Mouse (Mus musculus): ENCODE data around the gene Cdh7. TPM values are rescaled to one million over a fixed set of nuclear protein-coding genes. Genes with fewer than 3 reads are reported as not detected.
"Not testable (repeated sequence)": the region's sequence is repeated elsewhere in the genome, so short reads cannot be mapped to it uniquely, and the experiment has no call there.

Cdh7 gene
- total RNA-seq (2021) = 1 to 10 TPM; 3.7 to 4.6 TPM
- long read RNA-seq, experiment 1 = 0 reads
- long read RNA-seq, experiment 2, partial matches to known transcripts = 0 of 2 reads
- long read RNA-seq, experiment 2, other reads (novel, unspliced or antisense) = 1 of 2 reads

- DNase-seq (ENCODE audit: low spot score in 2 of 2) = peak; percentile 33 to 56
Observed at GRCm38 (mm10) chr1:109982064-109982808, at the start of gene Cdh7. TSS of gene Cdh7 (plus strand) at chr1:109982431.

- DNase-seq (ENCODE audit: low spot score in 2 of 2) = peak; percentile 16 to 83
Observed at GRCm38 (mm10) chr1:109932674-109933073, 49.6 kb upstream of the Cdh7 start.

DNA sequence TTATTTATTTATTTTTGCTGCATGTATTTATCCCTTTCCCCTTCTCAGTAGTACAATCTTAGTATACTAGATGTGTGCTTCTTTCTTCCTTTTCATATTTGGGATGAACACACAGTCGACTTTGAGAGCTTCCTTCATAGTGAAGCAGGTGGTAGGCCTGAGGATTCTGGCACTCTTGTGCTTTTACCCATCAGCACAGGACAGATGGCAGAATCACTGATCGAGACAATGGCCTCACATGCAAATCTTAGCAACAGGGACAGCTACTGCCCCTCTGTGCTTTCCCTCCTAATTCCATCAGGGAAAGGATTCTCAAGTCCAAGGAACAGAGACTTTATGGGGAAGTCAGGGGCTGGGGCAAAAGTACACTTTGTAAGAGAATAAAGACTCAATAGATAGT, 33.7 kb upstream of the Cdh7 start:
- peak in 1 of 2 experiments; percentile 26 for DNase-seq (ENCODE audit: low spot score in 2 of 2)

DNA sequence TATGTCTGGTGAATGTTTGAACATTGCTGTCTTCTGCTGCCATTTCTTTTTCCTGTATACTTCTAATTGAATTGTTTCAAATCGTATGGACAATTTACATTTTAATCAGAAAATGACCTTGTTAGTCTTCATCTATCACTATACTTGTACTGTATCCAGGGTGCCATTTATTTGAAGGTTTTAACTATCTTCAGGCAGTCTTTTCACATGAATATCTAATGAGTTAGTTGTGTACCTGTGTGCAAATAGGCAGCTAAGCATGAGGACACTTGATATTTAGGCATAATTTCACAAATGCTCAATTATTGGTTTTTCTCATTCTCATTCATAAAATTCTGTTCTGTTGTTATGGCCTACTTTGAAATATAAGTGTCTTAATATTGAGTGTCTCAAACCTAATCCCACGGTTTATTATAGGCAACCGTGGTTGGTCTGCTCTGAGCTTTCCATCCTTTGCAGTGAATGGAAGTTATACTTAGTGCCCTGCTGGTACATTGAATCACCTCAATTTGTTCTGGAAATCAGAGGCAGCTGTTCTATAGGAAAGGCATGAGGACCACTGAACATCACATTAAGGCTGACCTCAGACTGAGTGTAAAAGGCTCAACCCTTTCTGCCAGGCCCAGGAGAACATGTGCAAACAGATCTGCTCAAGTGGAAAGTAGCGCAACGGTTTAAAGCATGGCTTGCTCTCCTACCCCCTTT, 10.4 kb upstream of the Cdh7 start:
- DNase-seq (ENCODE audit: low spot score in 2 of 2) = no peak

GRCm38 (mm10) chr1:109972426-109973015, 9.7 kb upstream of the Cdh7 start:
- no peak for DNase-seq (ENCODE audit: low spot score in 2 of 2)

- peak; percentile 3 to 21 for DNase-seq (ENCODE audit: low spot score in 2 of 2)
Observed at GRCm38 (mm10) chr1:109982809-109983536, 742 bp downstream of the Cdh7 start.

DNA sequence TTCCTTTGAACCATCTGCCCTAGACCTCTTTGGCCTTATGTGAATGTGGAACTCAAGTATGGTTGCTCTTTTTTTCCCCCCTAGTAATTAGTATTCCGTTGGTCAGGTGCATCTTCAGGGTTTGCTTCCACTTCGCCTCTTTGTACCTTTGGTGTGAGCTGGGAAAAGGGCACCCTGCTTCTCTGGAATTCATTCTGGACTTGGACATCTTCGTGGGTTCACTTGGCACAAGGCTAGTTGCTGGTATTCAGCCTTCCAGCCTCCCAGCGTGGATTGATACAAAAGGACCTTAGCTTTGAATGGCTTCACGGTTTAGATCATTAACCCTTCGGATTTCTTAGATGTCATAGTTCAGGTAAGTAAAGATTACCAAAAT, 1.3 kb downstream of the Cdh7 start:
- no peak for DNase-seq (ENCODE audit: low spot score in 2 of 2)

- DNase-seq (ENCODE audit: low spot score in 2 of 2) = no peak
Observed at GRCm38 (mm10) chr1:109984776-109985175, 2.5 kb downstream of the Cdh7 start.

DNA sequence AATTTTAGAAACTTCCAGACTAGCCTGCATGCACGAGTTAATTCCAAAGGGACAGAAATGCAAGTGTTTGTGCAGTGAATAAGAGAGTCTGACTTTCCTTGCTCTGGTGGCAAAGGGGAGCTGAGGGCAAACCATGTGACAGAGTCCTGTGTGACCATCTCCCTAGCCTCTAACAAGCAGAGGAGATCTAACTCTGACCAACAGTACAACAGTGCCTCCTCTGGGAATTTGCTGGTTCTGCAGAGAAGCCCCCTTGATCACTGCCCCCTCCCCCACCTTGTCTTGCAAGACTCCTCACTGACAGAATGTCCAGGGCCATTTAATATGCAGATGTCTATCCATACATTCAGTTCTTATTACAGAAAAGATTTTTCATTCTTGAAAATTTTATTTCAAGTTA, 3.2 kb downstream of the Cdh7 start:
- peak; percentile 12 to 42 for DNase-seq (ENCODE audit: low spot score in 2 of 2)

GRCm38 (mm10) chr1:109989541-109989940, 7.3 kb downstream of the Cdh7 start:
- no peak for DNase-seq (ENCODE audit: low spot score in 2 of 2)

DNA sequence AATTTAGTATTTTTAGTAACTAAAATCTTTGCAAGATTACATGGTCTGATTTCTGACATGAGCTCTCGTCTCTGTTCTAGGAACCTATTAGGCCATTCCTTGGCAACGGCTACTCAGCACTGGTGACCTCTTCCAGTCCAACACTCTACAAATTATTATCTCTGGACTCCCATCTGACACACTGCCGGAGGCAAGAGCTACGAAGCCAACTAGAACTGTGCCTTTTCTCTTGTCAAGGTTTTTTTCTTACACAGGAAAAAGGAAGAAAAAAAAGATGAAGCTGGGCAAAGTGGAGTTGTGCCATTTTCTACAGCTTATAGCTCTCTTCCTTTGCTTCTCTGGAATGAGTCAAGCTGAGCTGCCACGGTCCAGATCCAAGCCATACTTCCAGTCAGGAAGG, 11.7 kb downstream of the Cdh7 start:
- no peak for DNase-seq (ENCODE audit: low spot score in 2 of 2)

GRCm38 (mm10) chr1:110004451-110004850, 22.2 kb downstream of the Cdh7 start:
- DNase-seq (ENCODE audit: low spot score in 2 of 2) = no peak

DNA sequence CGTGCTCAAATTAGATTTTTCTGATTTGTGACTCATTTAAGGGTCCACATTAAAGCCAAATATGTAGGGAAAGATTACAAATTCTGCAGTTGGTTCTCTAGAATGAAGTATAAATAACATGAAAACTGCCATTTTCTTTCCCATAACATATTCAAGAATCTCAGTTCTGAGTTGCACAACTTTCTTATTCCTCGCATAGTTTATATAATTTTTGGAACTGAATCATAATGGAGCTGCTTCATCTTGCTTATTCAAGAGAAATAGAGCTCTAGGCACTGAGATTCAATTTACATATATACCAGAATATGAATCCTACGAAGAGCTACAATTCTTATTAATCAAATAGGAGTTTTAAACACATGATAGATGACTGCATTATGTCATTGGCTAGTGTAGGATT, 22.8 kb downstream of the Cdh7 start:
- no peak for DNase-seq (ENCODE audit: low spot score in 2 of 2)

- DNase-seq (ENCODE audit: low spot score in 2 of 2) = no peak
Observed at GRCm38 (mm10) chr1:110012153-110012552, 29.9 kb downstream of the Cdh7 start.

DNA sequence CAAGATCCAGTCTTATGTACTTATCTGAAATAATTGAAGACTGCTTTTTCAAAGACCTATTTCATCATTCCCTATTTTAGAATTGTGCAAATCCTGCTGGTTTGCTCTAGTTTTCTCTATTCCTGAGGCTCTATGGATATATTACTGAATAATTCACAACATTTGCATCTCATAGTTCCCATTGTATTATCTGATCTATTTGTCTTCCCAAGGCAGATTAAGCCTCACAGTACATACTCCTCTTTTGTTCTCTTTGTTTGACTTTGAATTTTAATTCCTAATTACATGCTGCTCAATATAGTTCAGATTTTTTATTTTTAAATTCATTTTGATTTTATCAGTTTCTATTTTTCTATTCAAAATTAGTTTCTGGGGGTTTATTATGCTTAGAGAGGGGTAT, 74.1 kb downstream of the Cdh7 start:
- no peak for DNase-seq (ENCODE audit: low spot score in 2 of 2)

DNA sequence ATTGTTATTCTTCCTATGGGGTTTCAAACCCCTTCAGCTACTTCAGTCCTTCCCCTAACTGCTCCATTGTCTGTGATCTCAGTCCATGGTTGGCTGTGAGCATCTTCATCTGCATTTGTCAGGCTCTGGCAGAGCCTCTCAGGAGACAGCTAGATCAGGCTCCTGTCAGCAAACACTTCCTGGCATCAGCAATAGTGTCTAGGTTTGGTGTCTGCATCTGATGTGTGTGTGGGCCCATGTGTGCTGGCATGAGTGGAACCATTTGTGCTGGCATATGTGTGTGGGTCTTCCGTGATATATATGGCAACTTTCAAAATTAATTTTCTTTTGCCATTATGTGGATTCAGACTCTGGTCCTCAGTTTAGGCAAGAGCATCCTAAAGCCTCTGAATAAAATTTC, 85.2 kb downstream of the Cdh7 start:
- DNase-seq (ENCODE audit: low spot score in 2 of 2) = peak; percentile 4 to 60

GRCm38 (mm10) chr1:110078471-110078870, 96.2 kb downstream of the Cdh7 start:
- no peak for DNase-seq (ENCODE audit: low spot score in 2 of 2)

GRCm38 (mm10) chr1:110118071-110118470, 135.8 kb downstream of the Cdh7 start:
- no peak for DNase-seq (ENCODE audit: low spot score in 2 of 2)

GRCm38 (mm10) chr1:110118862-110119261, 136.6 kb downstream of the Cdh7 start:
- DNase-seq (ENCODE audit: low spot score in 2 of 2) = no peak

- DNase-seq (ENCODE audit: low spot score in 2 of 2) = not testable (repeated sequence)
Observed at GRCm38 (mm10) chr1:110171459-110171858, 189.2 kb downstream of the Cdh7 start.

All from layer of hippocampus, postnatal 14 days (tissue).